Mouse (Mus musculus) lung, embryonic 14.5 days (tissue): ENCODE measurements at regions not wholly inside any gene's neighbourhood (a gene's known extent, or its start where the extent isn't known, plus 50 kb on each side); places are given as distances from the start of the nearest gene placed in this dataset.
A peak's percentile ranks its signal among the peaks of the same experiment; 100 is the strongest.

Experiments used
- ATAC-seq: fragments of 200-750 bp; cut with Nextera tagmentation; 2 replicates; pipeline ENCODE4 v1.8.0; 2017; ENCODE audit warnings: mild to moderate bottlenecking, moderate TSS enrichment, moderate library complexity; ENCODE audit not compliant: insufficient read depth
- DNase-seq: peaks from one replicate; pipeline ENCODE4 v3.0.0-alpha.2; 2015
- H3K27ac ChIP-seq: fragments of 300-500 bp; sonication (generic); 2 replicates; pipeline ENCODE4 v1.5.1; 2014; ENCODE audit warnings: low read depth, mild to moderate bottlenecking, moderate library complexity
- H3K27me3 ChIP-seq: fragments of 300-500 bp; sonication (generic); 2 replicates; pipeline ENCODE4 v1.6.1; 2014; ENCODE audit warnings: low read length, control low read depth; ENCODE audit not compliant: insufficient read depth
- H3K36me3 ChIP-seq: fragments of 300-500 bp; sonication (generic); 2 replicates; pipeline ENCODE4 v1.6.1; 2014; ENCODE audit warnings: control low read depth; ENCODE audit not compliant: insufficient read depth
- H3K4me1 ChIP-seq: fragments of 300-500 bp; sonication (generic); 2 replicates; pipeline ENCODE4 v1.6.1; 2014; ENCODE audit warnings: antibody characterized with exemption, control low read depth; ENCODE audit not compliant: insufficient read depth
- H3K4me2 ChIP-seq: fragments of 300-500 bp; sonication (generic); 2 replicates; pipeline ENCODE4 v1.6.1; 2014; ENCODE audit warnings: mild to moderate bottlenecking
- H3K4me3 ChIP-seq: fragments of 300-500 bp; sonication (generic); 2 replicates; pipeline ENCODE4 v1.5.1; 2014; ENCODE audit warnings: low read depth, low read length
- H3K9ac ChIP-seq: fragments of 300-500 bp; sonication (generic); 2 replicates; pipeline ENCODE4 v1.6.1; 2014
- H3K9me3 ChIP-seq: fragments of 300-500 bp; sonication (generic); 2 replicates; pipeline ENCODE4 v1.6.1; 2016; ENCODE audit warnings: low read depth, low read length, control low read depth
- CTCF ChIP-seq: IDR thresholded peaks from 2 replicates; pipeline ENCODE4 v1.5.1; 2016; ENCODE audit warnings: antibody characterized with exemption, low read depth
- WGBS: fragments of 180-500 bp; shearing (Covaris S2); extraction: QIAGEN DNeasy Blood & Tissue Kit; methylation state at CpG from one replicate; pipeline ENCODE4 v1.1.7; 2014; 5-methylcytosine and 5-hydroxymethylcytosine counted together

DNA sequence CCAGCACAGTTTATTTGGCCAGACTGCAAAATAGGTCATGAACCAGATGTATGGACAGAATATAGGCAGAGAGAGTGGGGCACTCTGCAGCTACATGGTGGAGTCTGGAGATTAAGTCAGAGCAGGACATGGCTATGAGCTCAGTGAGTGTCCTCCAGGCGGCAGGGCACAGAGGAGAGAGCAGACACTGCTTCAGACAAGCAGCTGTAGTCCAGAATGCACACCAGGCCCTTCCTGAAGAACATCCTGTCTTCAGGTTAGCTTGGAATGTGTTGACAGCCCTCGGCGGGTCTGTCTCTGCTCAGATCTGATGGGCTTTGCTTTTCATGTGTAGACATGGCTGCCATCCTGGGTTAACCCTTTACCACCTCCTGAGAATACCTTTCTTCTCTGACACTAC lies 238.6 kb downstream of the Nuak1 start:
- WGBS: 19% methylated on average over 3 of the region's 3 CpGs
- Histone ChIP-seq H3K27me3 (no peaks in the 10 kb centered on the region), H3K36me3 (no peaks in the 10 kb centered on the region), H3K4me3 (no peak overlapping the region), H3K4me2 (no peak overlapping the region), H3K9ac (no peak overlapping the region), H3K9me3 (no peaks in the 10 kb centered on the region), H3K27ac (no peak overlapping the region), H3K4me1 (no peaks in the 10 kb centered on the region)
- ATAC-seq (no peak), DNase-seq (no peak)
- TF ChIP-seq CTCF: no peak

DNA sequence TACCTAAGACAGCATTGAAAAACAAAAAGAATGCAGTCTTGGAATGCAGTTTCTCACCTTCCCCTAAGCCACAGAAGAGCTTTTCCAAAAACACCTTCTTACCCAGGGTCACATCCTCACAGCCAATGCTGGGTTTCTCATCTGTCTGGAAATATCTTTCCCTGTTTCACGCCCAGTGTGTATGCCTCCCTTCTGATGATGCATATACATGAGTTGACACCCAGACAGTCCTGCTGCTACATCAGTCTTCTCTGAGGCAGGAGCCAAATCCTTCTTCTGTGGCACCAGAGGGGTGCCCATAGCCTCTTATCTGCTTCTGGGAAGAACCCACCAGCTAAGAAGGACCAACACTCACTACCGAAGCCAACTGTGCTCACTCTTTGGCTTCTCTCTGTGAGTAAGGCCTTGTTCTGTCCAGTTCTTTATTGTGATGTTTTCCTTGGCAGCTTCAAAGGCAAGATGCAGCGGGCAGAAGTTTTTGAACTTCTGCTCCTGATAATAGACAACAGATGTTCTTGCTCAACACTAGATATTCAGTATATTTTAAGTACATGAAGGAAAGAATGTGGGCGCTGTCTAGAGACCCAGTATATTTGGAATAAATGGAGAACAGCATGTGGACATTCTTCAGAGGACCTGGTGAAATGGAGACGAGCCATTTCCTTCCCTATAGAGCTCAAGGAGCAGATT lies 228.2 kb downstream of the Nuak1 start:
- ATAC-seq (no peak), DNase-seq (peak; percentile 5)
- H3K36me3 ChIP-seq: no peaks in the 10 kb centered on the region
- TF ChIP-seq CTCF: no peak
- no peak overlapping the region for H3K4me2 ChIP-seq
- no peaks in the 10 kb centered on the region for H3K4me1 ChIP-seq
- no peak overlapping the region for H3K27ac ChIP-seq
- no peak overlapping the region for H3K9ac ChIP-seq
- H3K27me3 ChIP-seq: no peaks in the 10 kb centered on the region
- no peak overlapping the region for H3K4me3 ChIP-seq
- no peaks in the 10 kb centered on the region for H3K9me3 ChIP-seq
- 61% methylated on average over 5 of the region's 5 CpGs for WGBS

DNA sequence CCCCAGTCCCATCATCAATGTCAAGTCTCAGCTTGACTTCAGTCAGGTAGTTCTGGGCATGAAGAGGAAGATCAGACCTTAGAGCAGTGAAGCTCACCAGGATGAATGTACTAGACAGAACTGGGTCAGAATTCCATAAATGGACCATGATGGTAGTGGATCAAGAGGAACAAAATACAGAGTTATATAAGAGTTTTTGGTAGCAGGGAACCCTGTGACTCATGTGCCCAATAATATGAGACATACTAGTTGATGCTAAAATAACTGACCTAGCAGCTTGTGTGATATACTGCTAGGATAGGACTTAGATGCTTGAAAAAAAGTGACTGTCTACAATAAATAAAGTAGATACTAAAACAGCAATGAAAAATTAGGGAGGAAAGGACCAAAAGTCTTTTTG lies 225.6 kb downstream of the Nuak1 start:
- Histone ChIP-seq H3K27me3 (no peaks in the 10 kb centered on the region), H3K36me3 (no peaks in the 10 kb centered on the region), H3K27ac (no peak overlapping the region), H3K4me2 (no peak overlapping the region), H3K4me3 (no peak overlapping the region), H3K9ac (no peak overlapping the region), H3K9me3 (no peaks in the 10 kb centered on the region), H3K4me1 (no peaks in the 10 kb centered on the region)
- ATAC-seq: no peak
- no peak for DNase-seq
- no peak for TF ChIP-seq CTCF

DNA sequence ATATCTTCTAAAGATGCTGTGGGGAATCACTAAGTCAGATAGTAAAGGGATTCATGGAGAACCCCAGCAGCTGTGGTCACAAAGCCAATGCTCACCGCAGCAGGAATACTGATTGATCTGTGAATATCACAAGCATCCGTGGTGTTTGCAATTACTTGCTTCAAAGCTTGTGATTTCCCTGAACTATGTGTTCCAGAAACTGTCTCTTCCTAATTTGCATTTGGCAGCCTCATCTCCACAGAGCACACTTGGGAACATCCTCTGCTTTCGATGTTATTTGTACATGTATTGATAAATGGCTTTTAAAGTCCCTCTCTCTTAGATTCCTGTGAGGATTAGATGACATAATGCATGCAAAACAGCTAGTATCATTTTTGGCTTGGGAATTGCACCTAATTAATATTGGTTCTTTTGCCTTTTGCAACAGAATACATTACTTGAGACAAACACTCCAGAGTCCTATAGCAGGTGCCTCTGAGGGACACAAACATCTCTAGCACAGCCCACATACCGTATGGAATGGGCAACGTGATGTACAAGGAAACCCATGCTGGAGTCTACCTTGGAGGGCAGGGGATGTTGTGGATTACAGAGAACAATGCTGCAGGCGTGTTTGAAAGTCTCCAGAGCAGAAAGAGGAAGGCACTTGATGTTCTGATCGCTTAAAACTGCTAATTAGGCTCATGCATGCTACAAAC lies 211.0 kb downstream of the Nuak1 start:
- TF ChIP-seq CTCF: no peak
- Histone ChIP-seq H3K36me3 (no peaks in the 10 kb centered on the region), H3K9ac (no peak overlapping the region), H3K27me3 (no peaks in the 10 kb centered on the region), H3K4me2 (no peak overlapping the region), H3K9me3 (no peaks in the 10 kb centered on the region), H3K27ac (no peak overlapping the region), H3K4me3 (no peak overlapping the region), H3K4me1 (no peaks in the 10 kb centered on the region)
- WGBS: 73% methylated on average over 7 of the region's 7 CpGs
- DNase-seq (no peak), ATAC-seq (no peak)

DNA sequence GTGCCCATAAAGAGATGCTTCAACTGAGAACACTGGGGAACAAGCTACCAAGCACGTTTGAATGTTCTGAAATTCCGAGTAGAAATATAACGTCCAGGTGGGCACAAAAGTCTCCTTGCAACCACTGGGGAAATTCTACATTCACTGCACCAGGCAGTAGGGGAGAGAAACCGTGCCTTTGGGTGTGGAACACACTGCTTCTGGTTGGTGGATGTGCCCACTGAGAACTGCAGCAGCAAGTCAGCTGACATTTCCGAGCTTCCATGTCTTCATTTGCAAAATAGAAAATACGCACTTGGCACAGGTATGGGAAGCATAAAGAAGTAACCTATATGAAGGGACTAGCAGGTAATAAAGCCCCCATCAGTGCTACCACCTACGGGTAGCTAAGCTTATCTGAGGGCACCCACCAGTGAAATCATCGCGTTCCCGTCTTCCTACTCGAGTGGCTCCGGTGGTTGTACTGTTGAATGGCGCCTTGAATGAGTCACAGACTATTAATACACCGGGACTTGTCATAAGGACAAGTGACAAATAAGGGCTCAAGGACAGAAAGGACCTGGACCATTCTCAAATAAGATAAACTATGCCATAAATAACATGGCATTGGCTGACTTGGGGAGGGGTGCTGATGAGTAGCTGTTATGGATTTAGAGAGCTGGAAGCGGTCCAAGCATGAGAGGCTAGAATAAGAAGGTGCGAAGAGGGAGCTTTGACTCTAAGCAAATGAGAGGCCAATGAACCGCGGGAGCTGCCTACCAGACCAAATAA lies 210.2 kb downstream of the Nuak1 start:
- H3K9me3 ChIP-seq: no peaks in the 10 kb centered on the region
- no peak overlapping the region for H3K9ac ChIP-seq
- TF ChIP-seq CTCF: no peak
- H3K4me3 ChIP-seq: no peak overlapping the region
- no peaks in the 10 kb centered on the region for H3K4me1 ChIP-seq
- H3K4me2 ChIP-seq: no peak overlapping the region
- no peaks in the 10 kb centered on the region for H3K36me3 ChIP-seq
- no peak overlapping the region for H3K27ac ChIP-seq
- DNase-seq (peak; percentile 12), ATAC-seq (no peak)
- H3K27me3 ChIP-seq: no peaks in the 10 kb centered on the region
- WGBS: 69% methylated on average over 18 of the region's 18 CpGs

DNA sequence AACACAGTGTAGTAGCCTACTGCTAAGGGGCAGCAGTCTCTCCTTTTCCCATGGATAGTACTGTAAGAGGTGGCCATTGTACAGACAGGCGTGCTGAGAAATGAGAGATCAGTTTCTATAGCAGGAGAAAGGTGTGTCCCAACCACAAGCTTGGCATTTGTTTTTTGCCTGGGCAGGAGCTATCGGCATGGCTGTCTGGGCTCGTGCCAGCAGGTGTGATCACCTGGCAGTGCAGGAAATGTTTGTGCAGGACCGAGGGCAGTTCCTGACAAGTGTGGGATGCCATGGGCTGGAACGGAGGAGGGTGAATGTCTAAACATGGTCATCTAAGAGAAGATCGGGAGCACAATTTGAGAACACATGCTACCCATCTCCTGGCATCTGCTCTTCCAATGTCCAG lies 205.4 kb downstream of the Nuak1 start:
- Histone ChIP-seq H3K9ac (no peak overlapping the region), H3K4me1 (no peaks in the 10 kb centered on the region), H3K27ac (no peak overlapping the region), H3K4me2 (no peak overlapping the region), H3K4me3 (no peak overlapping the region), H3K9me3 (no peaks in the 10 kb centered on the region), H3K36me3 (no peaks in the 10 kb centered on the region), H3K27me3 (no peaks in the 10 kb centered on the region)
- TF ChIP-seq CTCF: no peak
- DNase-seq (no peak), ATAC-seq (no peak)
- WGBS: 80% methylated on average over 6 of the region's 6 CpGs

DNA sequence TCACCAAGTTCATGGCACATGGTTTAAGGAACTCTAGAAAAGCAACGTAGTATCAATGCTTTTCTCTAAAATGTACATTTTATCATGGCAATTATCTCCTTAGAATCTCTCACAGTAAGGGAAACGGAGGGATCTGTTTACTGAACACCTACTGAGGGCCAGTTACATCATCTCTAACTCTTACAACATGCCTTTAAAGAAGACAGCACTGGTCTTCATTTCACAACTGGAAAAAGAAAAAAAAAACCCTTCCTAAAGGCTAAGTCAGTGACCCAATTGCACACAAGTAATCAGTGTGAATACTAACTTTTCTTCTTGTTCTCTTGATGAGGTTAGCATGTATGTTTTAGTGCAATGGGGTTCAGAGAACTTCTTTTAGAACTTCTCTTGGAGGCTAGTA lies 204.2 kb downstream of the Nuak1 start:
- H3K9me3 ChIP-seq: no peaks in the 10 kb centered on the region
- WGBS: 36% methylated on average over 2 of the region's 2 CpGs
- TF ChIP-seq CTCF: no peak

More for the DNA sequence above, 204.2 kb downstream of the Nuak1 start:
- Histone ChIP-seq H3K9ac (no peak overlapping the region), H3K36me3 (no peaks in the 10 kb centered on the region), H3K27ac (no peak overlapping the region), H3K4me3 (no peak overlapping the region), H3K27me3 (no peaks in the 10 kb centered on the region), H3K4me1 (no peaks in the 10 kb centered on the region), H3K4me2 (no peak overlapping the region)
- ATAC-seq (no peak), DNase-seq (no peak)
